Mouse (Mus musculus) kidney, postnatal 0 days (tissue): ENCODE data around the gene Fam19a3. TPM values are rescaled to one million over a fixed set of nuclear protein-coding genes. Genes with fewer than 3 reads are reported as not detected.
A peak's percentile ranks its signal among the peaks of the same experiment; 100 is the strongest.

Experiments
- ATAC-seq: fragments of 200-750 bp; cut with Nextera tagmentation; replicated peaks from 2 replicates; pipeline ENCODE4 v1.8.0; 2017; ENCODE audit warnings: low read depth, moderate number of reproducible peaks, moderate TSS enrichment, moderate library complexity; ENCODE audit not compliant: low FRiP score
- DNase-seq: peaks from one replicate; pipeline ENCODE4 v3.0.0-alpha.2; 2016; ENCODE audit warnings: low spot score
- H3K27ac ChIP-seq: fragments of 300-500 bp; sonication (generic); 2 replicates; pipeline ENCODE4 v1.5.1; 2014; ENCODE audit warnings: mild to moderate bottlenecking
- H3K27me3 ChIP-seq: fragments of 300-500 bp; sonication (generic); 2 replicates; pipeline ENCODE4 v1.6.1; 2014; ENCODE audit warnings: low read length, mixed read lengths; ENCODE audit not compliant: insufficient read depth
- H3K36me3 ChIP-seq: fragments of 300-500 bp; sonication (generic); 2 replicates; pipeline ENCODE4 v1.6.1; 2014; ENCODE audit warnings: low read length, mixed read lengths; ENCODE audit not compliant: insufficient read depth
- H3K4me1 ChIP-seq: fragments of 300-500 bp; sonication (generic); replicated peaks from 2 replicates; pipeline ENCODE4 v1.6.1; 2014; ENCODE audit warnings: antibody characterized with exemption, low read length, mixed read lengths; ENCODE audit not compliant: insufficient read depth
- H3K4me2 ChIP-seq: fragments of 300-500 bp; sonication (generic); 2 replicates; pipeline ENCODE4 v1.6.1; 2014; ENCODE audit warnings: mild to moderate bottlenecking, low read length, moderate library complexity, mixed read lengths
- H3K4me3 ChIP-seq: fragments of 300-500 bp; sonication (generic); replicated peaks from 2 replicates; pipeline ENCODE4 v1.5.1; 2014; ENCODE audit warnings: low read depth, low read length
- H3K9ac ChIP-seq: fragments of 300-500 bp; sonication (generic); 2 replicates; pipeline ENCODE4 v1.6.1; 2014; ENCODE audit warnings: low read depth, low read length
- H3K9me3 ChIP-seq: fragments of 300-500 bp; sonication (generic); replicated peaks from 2 replicates; pipeline ENCODE4 v1.6.1; 2016; ENCODE audit warnings: low read length, inconsistent platforms, mixed read lengths
- CTCF ChIP-seq: IDR thresholded peaks from 2 replicates; pipeline ENCODE4 v1.5.1; 2016; ENCODE audit warnings: antibody characterized with exemption, low read depth, mild to moderate bottlenecking, moderate library complexity
- WGBS: fragments of 180-500 bp; shearing (Covaris S2); extraction: QIAGEN DNeasy Blood & Tissue Kit; methylation state at CpG from one replicate; pipeline ENCODE4 v1.1.7; 2014; 5-methylcytosine and 5-hydroxymethylcytosine counted together
- polyA plus RNA-seq: library from polyadenylated mRNA; unstranded; fragments of >200 nt; fragmentation: Nextera tagmentation; extraction: Ambion mirVana; gene quantifications from 2 replicates; pipeline ENCODE4 v1.2.1, GENCODE M21; 2015

Gene Fam19a3
- polyA plus RNA-seq, 1 experiment from 2014 or later = 0.07 TPM

DNA sequence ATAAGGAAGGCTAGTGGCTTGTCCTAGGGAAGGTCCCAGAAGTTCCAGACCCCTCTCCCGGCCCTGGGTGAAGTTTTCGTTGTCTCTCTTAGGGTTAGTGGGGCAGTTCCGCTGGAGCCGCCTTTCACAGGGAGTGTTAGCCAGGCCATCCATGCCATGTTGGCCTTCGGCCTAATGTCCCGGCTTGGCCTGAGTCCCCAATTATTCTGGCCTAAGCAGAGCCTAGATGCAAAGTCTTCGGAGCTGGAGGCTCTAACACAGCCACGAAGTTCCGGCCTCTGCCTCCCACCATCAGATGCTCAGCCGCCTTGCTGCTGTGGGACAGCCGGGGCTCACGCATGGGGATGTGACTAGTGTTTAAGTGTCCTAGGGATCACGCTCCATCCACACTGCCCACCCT lies 8.2 kb upstream of the Fam19a3 start:
- Histone ChIP-seq H3K9ac (peak overlapping the region; percentile 80), H3K36me3 (peaks cover 8% of the 10 kb centered on the region; the same call in 1 of the 2 replicates), H3K4me2 (peak overlapping the region; percentile 71), H3K9me3 (no peaks in the 10 kb centered on the region), H3K4me3 (peak overlapping the region; percentile 67), H3K4me1 (peaks cover 36% of the 10 kb centered on the region), H3K27ac (peak overlapping the region; percentile 85), H3K27me3 (no peaks in the 10 kb centered on the region)
- TF ChIP-seq CTCF = no peak
- ATAC-seq = no peak
- DNase-seq = peak; percentile 32
- 9% methylated on average over 13 of the region's 13 CpGs for WGBS

DNA sequence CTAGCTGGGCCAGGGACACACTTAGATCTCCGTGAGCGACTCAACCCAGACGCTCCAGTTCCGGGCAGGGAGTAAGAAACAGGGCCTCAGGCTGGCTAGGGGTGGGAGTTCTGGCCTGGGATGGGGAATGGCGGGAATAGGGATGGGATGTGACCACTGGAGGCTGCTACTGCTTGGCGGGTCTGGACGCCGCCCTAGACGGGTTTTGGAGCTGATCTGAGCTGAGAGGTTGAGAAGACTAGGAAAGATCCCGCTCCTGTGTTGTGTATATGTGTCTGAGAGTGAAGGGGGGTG lies 7.6 kb upstream of the Fam19a3 start:
- H3K4me1 ChIP-seq = peaks cover 35% of the 10 kb centered on the region
- 1% methylated on average over 10 of the region's 10 CpGs for WGBS

DNA sequence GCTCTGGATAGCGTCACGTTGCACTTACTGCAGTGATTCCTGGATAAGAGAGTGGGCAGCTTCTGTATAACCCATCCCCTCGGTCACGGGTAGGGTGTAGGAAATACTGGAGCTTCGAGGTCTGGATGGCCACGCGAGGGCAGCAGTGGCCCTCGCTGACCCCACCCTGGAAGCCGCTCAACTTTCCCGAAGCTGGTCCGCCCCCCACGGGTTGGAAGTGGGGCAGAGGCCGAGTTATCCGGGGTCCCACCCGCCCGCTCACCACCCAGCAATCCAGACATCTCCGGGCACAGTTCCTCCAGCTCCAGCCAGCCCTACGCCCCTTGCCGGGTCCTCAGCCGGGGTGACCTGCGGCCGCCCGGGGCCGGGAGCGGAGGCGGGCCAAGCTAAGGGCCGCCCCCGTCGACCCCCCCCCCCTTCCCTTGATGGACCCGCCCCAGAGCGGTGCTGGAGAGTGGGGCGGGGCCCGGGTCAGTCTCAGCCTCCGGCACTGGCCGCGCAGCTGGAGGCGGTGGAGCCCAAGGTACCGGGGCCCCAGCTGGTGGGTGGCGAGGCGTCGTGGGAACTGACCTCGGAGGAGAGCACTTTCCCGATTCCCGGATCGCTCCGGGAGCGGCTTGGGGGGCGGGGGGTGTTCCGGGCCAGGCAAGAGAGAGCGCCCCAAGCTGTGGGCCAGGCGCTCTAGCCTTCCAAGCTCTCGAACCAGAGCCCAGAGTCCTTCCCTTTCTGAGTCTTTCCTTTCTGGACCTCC lies 7.1 kb upstream of the Fam19a3 start:
- Histone ChIP-seq H3K4me1 (peaks cover 30% of the 10 kb centered on the region), H3K27me3 (no peaks in the 10 kb centered on the region), H3K9me3 (no peaks in the 10 kb centered on the region), H3K27ac (peak overlapping the region; percentile 85), H3K4me2 (peak overlapping the region; percentile 71), H3K36me3 (peaks cover 8% of the 10 kb centered on the region; the same call in 1 of the 2 replicates), H3K9ac (peak overlapping the region; percentile 80), H3K4me3 (peak overlapping the region; percentile 67)
- under 1% methylated on average over 47 of the region's 52 CpGs for WGBS
- DNase-seq (peak; percentile 93), ATAC-seq (peak; percentile 90)
- TF ChIP-seq CTCF = peak; percentile 82

More for the DNA sequence above, 7.6 kb upstream of the Fam19a3 start:
- H3K27me3 ChIP-seq = no peaks in the 10 kb centered on the region
- peak overlapping the region; percentile 67 for H3K4me3 ChIP-seq
- DNase-seq (no peak), ATAC-seq (peak; percentile 1)
- peak overlapping the region; percentile 85 for H3K27ac ChIP-seq
- H3K4me2 ChIP-seq = peak overlapping the region; percentile 71
- H3K9ac ChIP-seq = peak overlapping the region; percentile 80
- no peak for TF ChIP-seq CTCF
- peaks cover 8% of the 10 kb centered on the region; the same call in 1 of the 2 replicates for H3K36me3 ChIP-seq
- no peaks in the 10 kb centered on the region for H3K9me3 ChIP-seq

DNA sequence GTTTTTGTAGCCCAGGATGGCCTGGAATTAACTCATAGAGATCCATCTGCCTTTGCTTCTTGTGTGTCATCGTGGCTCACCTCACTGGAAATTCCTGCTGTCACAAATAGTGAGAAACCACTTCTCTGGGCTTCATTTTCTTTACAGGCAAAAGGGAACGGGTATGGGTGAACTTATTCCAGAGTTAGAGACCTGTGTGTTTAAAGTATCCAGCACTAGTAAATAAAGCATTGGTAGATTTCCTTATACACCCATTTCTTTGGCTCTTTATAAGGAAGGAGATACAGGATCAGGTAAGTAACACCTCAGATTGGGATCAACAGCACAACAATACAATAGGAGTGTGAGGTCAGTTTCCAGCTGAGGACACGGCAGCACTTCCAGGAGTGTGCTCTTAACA lies 6.4 kb upstream of the Fam19a3 start, which contains the start of gene Rhoc:
TSS of gene Rhoc (plus strand) at position 301 of the 400 bp plus-strand sequence.
- peaks cover 8% of the 10 kb centered on the region; the same call in 1 of the 2 replicates for H3K36me3 ChIP-seq
- H3K4me1 ChIP-seq = peaks cover 26% of the 10 kb centered on the region
- ATAC-seq (peak; percentile 3; the same call in 1 of the 2 replicates), DNase-seq (no peak)
- peak within 1 kb of the TSS; percentile 80 for H3K9ac ChIP-seq
- no peak for TF ChIP-seq CTCF
- H3K27me3 ChIP-seq = no peaks in the 10 kb centered on the region
- H3K4me2 ChIP-seq = peak within 1 kb of the TSS; percentile 71
- H3K27ac ChIP-seq = peak within 1 kb of the TSS; percentile 85
- H3K9me3 ChIP-seq = no peaks in the 10 kb centered on the region
- WGBS = 37% methylated on average over 3 of the region's 3 CpGs
- peak within 1 kb of the TSS; percentile 67 for H3K4me3 ChIP-seq

DNA sequence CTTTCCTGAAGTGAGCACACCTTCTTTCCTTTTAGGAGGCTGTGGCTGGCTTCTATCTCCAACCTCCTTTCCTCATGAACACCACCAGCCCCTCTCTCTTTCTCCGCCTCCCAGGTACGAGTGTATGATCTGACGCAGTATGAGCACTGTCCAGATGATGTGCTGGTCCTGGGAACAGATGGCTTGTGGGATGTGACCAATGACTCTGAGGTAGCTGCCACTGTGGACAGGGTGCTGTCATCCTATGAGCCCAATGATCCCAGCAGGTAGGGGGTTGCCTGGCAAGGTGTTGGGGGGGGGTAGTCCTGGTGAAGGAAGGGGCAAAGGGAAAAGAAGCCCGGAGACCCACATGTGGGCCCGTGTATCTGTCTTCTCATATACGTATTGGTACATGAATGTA lies 3.6 kb upstream of the Fam19a3 start:
- TF ChIP-seq CTCF = no peak
- no peaks in the 10 kb centered on the region for H3K27me3 ChIP-seq
- H3K9ac ChIP-seq = no peak overlapping the region
- H3K4me2 ChIP-seq = no peak overlapping the region
- H3K27ac ChIP-seq = no peak overlapping the region
- ATAC-seq = no peak
- H3K9me3 ChIP-seq = no peaks in the 10 kb centered on the region
- DNase-seq = no peak
- H3K36me3 ChIP-seq = no peaks in the 10 kb centered on the region
- 95% methylated on average over 6 of the region's 6 CpGs for WGBS
- no peak overlapping the region for H3K4me3 ChIP-seq
- peaks cover 15% of the 10 kb centered on the region for H3K4me1 ChIP-seq

DNA sequence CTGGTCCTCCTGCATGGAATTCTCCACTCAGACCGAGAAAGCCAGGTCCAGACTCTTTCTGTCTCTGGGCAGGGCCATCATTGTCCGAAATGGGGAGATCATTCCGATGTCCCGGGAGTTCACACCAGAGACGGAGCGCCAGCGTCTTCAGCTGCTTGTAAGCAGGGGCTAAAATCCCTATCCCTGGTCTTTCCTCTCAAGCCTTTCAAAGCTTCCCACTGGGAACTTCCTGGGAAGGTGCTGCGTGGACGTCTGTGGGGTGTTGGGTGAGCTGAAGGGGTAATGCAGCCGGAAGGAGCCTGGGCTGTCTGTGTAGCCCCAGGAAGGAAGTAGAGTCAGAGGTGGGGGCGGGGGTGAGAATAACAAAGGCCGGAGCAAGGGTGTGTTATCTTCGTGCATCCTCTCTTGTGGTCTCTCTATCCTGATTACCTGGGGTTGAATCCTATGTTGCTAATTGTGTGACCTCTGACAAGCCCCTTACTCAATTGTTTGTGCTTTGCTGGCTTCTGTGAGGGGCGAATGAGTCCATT lies 2.4 kb upstream of the Fam19a3 start:
- Histone ChIP-seq H3K36me3 (no peaks in the 10 kb centered on the region), H3K9me3 (no peaks in the 10 kb centered on the region), H3K4me1 (peaks cover 5% of the 10 kb centered on the region; the same call in 1 of the 2 replicates), H3K4me3 (no peak overlapping the region), H3K27ac (no peak overlapping the region), H3K9ac (no peak overlapping the region), H3K4me2 (no peak overlapping the region), H3K27me3 (0 out of 2 replicates have a peak, but pooled peaks cover 6% of the 10 kb centered on the region)
- no peak for DNase-seq
- WGBS = 48% methylated on average over 14 of the region's 14 CpGs
- no peak for ATAC-seq
- no peak for TF ChIP-seq CTCF
